Mouse (Mus musculus) cerebellum, adult 9-11 months (tissue): ENCODE results near the gene Spag16.

Source experiments
- DNase-seq: peaks from one replicate; pipeline ENCODE4 v3.0.0; 2022

Spag16 gene

DNA sequence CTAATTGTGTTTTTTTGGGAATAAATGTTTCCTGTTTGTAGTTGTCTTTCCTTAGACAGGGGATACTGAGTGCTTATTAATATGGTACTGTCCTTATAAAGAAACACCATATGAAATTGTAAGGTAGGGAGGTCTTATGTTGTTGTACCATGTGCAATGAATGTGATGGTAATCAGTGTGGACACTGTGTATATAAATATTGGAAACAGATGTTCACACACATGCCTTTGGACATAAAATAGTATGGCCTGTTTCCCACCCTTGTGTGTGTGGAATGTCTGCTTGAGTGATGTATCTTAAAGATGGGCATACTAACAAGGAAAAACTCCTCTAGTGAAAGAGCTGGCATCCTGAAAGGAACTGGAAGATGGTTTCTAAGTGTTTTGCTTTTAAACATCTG is 692.1 kb downstream of the Spag16 start:
- DNase-seq, result no peak

DNA sequence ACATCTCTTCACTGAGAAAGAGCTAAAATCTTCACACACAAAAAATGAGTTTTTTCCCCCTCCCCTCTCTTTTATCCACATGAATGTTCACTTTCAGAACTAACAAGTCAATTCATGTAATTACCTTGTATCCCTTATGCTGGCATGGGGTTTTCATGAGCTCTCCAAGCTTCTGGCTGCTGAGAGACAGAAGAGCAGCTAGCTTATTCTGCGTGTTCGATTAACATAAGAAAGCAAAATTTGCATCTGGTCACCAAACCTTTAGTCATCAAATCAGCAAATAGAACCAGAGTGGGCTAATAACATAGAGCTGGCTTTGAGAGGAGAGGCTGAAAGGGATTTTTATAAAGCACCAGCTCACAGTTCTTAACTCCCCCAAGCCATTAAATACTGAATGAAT is 700.4 kb downstream of the Spag16 start:
- DNase-seq, result no peak

DNA sequence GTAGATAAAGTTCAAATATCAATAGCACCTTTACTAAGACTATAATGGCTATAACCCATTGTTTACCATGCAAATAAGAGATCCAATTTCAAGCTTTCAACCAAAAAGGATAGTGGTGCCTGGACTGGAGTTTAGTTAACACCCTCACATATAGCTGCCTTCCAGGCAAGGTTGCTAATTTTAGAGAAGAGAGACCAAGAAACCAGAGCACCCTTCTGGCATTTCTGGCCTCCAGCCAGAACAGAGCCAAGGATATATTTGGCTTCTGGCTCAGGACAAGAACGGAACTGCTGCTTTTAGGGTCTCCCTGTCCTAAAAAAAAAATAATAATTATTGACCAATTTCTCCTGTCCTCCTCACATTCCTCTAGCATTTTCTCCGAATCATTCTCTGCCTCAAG is 703.0 kb downstream of the Spag16 start:
- no peak for DNase-seq

DNA sequence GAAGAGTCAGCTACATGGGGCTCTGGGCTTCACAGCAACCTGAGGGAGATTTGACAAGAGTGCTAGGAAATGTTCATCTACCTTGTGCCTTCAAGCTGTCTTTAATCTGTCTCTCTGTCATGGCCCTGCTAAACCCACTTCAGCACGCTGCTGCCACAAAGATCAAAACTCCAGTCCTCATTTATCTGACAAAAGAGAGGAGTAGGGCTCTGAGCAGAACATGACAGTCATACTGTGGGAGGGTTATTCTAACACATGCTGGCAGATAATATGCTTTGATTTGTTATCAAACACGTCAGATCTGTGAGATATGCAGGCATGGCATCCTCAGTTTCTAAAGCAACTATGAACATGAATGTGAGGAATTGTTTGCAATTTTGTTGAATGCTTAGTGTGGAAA is 725.1 kb downstream of the Spag16 start:
- no peak for DNase-seq

DNA sequence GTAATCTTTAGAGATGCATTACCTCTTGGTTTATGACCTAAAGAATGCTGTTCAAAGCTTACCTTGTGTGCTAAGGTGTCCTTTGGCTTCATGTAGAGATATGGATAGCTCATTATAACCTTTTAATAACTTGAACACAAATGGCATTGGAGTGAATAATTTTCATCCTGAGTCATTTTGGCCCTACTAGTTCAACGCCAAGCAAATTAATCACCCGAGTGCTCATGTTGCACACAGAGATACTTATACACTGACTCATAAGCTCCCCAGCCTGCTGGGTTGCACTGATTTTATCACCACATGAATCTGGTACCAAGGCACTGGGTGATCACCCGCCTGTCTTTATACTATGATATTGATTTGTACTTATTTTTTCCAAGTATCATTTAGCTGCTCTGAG is 795.0 kb downstream of the Spag16 start:
- DNase-seq, result no peak

DNA sequence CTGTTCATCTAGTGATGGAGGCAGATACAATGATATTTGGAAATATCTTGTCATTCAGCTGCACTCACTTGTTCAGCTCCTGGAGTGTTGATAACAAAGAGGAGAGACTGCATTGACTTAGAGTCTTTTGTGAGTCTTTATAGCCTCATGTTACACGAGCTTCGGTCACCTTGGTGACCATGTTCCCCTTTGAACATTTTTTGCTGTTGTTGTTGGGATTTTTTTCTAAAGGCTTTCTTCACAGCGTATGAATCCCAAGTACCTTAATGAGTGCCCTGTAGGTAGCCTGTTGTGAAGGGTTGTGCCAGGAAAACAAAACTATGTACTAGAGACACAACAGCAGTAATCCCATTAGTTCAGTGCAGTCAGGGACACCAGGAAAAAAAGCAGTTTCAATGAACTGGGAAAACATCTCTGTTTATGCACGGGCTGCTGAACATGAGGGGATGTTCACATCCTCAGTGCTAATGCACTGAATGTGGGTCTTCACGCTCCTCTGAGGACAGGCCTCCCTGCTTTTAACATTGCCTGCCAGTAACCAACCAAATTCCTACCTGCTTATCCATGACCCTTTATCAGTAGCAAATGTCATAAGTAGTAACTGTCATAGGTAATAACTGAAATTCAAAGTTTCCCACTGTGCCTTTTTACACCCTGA is 798.2 kb downstream of the Spag16 start:
- no peak for DNase-seq

DNA sequence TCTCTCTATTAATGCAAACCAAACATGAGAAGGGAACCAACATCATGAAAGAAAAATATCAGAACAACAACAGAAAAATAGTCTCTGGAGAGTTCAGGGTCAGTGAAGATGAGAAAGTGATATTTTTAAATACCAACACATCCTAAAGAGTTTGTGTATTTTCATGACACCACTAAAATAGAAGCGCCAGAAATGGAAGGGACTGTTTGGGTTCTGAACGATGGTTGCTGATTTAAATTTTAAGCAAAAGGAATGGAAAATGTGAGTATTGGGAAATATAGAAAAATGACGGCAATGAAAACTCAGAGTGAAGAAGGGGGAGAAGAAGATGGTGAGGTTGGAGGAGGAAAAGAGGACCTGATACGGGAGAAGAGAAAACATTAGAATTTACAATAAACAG is 825.9 kb downstream of the Spag16 start:
- no peak for DNase-seq

DNA sequence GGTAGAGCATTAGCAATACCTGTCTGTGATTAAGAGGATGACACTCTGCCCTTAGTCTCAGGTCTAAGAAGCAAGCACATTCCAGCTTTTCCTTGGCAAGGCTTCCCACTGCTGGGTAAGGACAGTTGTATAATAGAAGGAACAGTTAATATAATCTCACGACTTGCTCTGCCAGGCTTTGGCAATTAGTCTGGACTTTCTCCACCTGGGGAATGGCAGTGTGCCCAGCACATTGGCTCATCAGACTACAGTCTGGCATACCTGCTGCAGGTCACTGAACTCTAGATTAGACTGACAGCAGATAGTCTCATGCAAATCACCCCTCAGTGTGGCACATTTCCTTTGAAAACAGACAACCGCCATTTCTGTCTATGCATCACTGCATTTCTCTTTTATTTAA is 865.8 kb downstream of the Spag16 start:
- peak; percentile 30 for DNase-seq

DNA sequence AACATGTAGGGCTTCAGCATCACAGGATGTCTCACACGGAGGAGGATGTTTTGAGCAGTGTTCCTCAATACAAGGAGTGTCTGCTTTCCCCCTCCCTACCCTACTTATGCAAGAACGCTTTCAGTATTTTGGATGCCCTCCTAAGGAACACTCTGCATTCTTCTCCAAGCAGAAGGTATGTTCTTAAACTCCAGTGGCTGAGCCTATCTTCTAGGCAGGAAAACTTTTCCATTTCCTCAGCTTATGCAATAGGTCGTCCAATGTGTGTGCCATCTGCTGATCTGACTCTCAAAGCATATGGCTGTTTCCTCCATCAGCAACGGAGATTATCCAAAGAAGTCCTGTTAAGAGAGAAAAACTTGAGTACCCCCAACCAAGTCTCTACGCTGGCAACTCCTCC is 873.5 kb downstream of the Spag16 start:
- DNase-seq, result no peak

DNA sequence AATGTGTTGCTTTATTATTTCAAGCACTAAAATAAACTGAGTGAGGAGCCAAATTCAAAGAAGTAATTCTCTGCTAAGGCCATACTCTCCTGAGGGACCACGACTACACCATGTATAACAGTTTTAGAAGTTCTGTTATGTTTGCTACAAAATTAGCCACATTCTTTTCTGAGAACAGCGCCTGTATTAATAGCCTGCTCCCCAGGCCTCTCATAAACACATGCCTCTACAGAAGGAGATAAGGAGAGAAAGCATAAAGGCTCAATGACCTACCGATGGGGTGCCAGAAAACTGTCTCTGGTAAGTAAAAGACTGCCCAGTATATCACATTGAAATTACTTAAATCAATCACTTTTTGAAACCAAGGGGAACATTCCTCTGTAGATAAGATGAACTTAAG is 877.2 kb downstream of the Spag16 start:
- no peak for DNase-seq

DNA sequence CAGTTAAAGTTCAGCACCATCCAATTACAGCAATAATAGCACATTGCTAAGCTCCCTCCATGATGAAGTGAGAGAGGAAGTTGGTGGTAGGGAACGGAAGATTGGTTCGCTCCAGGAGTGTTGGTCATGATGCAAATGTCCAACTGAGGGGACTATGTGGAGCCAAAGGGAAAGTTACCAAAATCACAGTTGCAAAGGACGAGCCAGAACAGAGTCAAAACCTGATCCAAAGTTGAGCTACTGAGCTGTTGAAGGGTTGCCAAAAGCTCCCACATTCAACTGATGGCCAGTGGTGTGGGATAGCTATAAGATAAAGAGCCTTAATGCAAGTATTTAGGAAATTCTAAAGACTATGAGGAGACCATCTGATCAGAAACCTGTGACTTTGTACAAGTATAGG is 879.1 kb downstream of the Spag16 start:
- no peak for DNase-seq

DNA sequence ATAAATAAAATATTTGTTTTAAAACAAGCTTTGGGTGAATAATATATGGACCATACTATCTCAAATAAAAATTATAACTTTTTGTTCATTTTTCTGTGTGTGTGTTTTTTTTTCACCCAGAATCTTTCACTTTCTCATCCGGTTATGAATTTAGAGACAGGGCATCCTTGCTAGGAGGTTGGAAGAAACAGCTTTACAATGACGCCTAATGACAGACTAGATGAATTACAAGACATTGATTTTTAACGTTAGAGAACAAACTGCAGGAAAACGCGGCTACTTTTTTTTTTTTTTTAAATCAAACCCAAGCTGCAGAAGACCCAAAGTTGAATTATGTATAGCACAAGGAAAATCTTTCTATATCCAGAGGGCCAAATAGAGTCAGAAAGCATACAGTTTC is 898.3 kb downstream of the Spag16 start:
- no peak for DNase-seq

DNA sequence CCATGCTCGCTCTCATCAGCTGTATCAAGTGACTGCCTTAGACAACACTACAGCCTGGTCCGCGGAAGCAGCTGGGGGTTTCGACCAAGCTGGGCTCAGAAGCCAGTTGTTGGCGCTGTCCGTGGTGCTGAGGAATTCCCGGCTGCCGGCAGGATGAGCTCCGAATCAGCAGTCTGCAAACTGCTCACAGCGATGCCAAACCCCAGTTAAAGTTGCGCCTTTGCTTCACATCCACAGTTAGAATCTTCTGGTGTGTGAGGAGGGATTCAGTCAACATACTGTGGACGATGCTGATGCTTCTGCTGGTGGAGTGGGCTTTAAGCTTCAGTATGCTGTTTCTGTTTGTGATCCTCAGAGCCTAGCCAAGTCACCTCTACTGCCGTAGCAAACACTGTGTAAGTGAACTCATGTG is 898.9 kb downstream of the Spag16 start, which contains the start of gene Vwc2l:
TSS of gene Vwc2l (plus strand) at position 61 of the 412 bp plus-strand sequence.
- DNase-seq, result no peak
